Mouse (Mus musculus): ENCODE measurements around the gene Eva1b.
A peak's percentile ranks its signal among the peaks of the same experiment; 100 is the strongest.

DNA sequence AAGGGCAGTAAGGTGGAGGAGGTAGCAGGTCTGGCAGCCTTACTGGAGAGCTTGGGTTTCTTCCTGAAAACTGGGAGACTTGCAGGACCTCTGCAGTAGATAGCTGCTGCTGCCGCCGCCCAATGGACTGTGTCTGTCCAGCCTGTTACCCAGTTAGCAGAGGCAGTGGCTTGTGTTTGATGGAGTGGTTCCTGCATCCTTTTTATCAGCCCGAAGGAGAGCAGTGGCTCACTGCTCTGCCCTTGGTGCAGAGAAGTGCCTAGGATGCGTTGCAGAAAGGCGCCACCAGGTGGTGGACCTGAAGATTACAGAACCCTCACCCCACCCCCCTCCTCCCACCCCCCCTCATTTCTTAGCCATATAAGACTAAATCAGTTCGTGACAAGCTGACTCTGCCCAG, 33.6 kb upstream of the Eva1b start:
- peak; percentile 73 for TF ChIP-seq CTCF (IDR thresholded peaks at IDR 0.05; ENCODE audit: borderline replicate concordance, insufficient read depth, low read depth, low read length)
- TF ChIP-seq POLR2A (IDR thresholded peaks at IDR 0.05; ENCODE audit: borderline replicate concordance, insufficient read depth, low read length) = 0 out of 2 replicates have a peak, but pooled peaks have one; percentile 23

Measured in cerebellum, adult 2 months (tissue).